Mouse (Mus musculus) liver, embryonic 14.5 days (tissue): Measurements from ENCODE around the gene Crbn.

ENCODE experiments used
- CTCF ChIP-seq: IDR thresholded peaks from 2 replicates; pipeline ENCODE4 v1.5.1; 2016; ENCODE audit warnings: antibody characterized with exemption, low read depth, control low read depth
- EP300 ChIP-seq: IDR thresholded peaks from 2 replicates; pipeline ENCODE4 v1.6.1; 2016; ENCODE audit warnings: antibody characterized with exemption, low read depth

DNA sequence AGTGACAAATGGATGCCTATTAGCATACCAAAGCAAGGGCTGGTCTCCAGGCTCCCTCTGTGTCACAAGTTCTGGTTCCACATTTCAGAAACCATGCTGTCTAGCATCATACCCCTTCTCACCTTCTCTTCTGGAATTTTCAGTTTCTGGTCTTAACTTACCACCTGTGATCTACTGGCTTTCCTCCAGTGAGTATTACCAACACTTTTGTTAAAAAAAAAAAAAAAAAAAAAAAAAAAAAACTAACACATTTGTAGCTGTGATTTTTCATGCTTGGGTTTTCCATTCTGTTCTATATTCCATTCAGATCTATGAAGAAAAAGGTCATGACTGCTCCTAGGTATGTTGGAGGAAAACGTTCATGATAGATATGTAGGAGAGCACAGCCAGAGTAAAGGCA, 34.0 kb downstream of the Crbn start:
- TF ChIP-seq CTCF (no peak), EP300 (no peak)
